Mouse (Mus musculus): ENCODE results near the gene Hsp90ab1. TPM values are rescaled to one million over a fixed set of nuclear protein-coding genes. Genes with fewer than 3 reads are reported as not detected.

Gene Hsp90ab1
- 726 and 876 TPM in 2 replicates for polyA plus RNA-seq (2015; fragmentation: Nextera tagmentation; extraction: Ambion mirVana)

GRCm38 (mm10) chr17:45573087-45573779 lies at the start of gene Hsp90ab1:
Gene Hsp90ab1, minus strand, starts transcription at chr17:45573271.

GRCm38 (mm10) chr17:45601877-45602304 lies 28.8 kb upstream of the Hsp90ab1 start, which contains the start of gene Mymx:
Gene Mymx, minus strand, starts transcription at chr17:45602102.

GRCm38 (mm10) chr17:45599446-45600242 lies 26.6 kb upstream of the Hsp90ab1 start, which contains the start of gene Slc29a1:
Gene Slc29a1, minus strand, starts transcription at chr17:45599606.

GRCm38 (mm10) chr17:45563655-45564530 lies 9.2 kb downstream of the Hsp90ab1 start, which contains the start of gene Slc35b2:
Gene Slc35b2, plus strand, starts transcription at chr17:45563874.

GRCm38 (mm10) chr17:45555452-45556106 lies 17.5 kb downstream of the Hsp90ab1 start, which contains the start of gene Nfkbie:
Gene Nfkbie, plus strand, starts transcription at chr17:45555703.

GRCm38 (mm10) chr17:45549617-45550181 lies 23.4 kb downstream of the Hsp90ab1 start, which contains the start of gene Tmem151b:
Gene Tmem151b, minus strand, starts transcription at chr17:45549677.

GRCm38 (mm10) chr17:45523263-45523662 lies 49.8 kb downstream of the Hsp90ab1 start, which contains the start of gene Tcte1:
Gene Tcte1, plus strand, starts transcription at chr17:45523434.

Other genes with a start within 250 kb of the Hsp90ab1 start
- gene Cdc5l, start 139.5 kb downstream of the Hsp90ab1 start, polyA plus RNA-seq (2015; fragmentation: Nextera tagmentation; extraction: Ambion mirVana): 24.7 and 31.6 TPM in 2 replicates
- 0.39 and 2.3 TPM in 2 replicates for gene Spats1, start 97.9 kb downstream of the Hsp90ab1 start, polyA plus RNA-seq (2015; fragmentation: Nextera tagmentation; extraction: Ambion mirVana)
- gene Aars2, start 66.4 kb downstream of the Hsp90ab1 start, polyA plus RNA-seq (2015; fragmentation: Nextera tagmentation; extraction: Ambion mirVana): 5.1 and 8.6 TPM in 2 replicates
- 0.06 and 0.47 TPM in 2 replicates for gene Tcte1, start 49.8 kb downstream of the Hsp90ab1 start, polyA plus RNA-seq (2015; fragmentation: Nextera tagmentation; extraction: Ambion mirVana)
- 1.2 and 5.1 TPM in 2 replicates for gene Tmem151b, start 23.6 kb downstream of the Hsp90ab1 start, polyA plus RNA-seq (2015; fragmentation: Nextera tagmentation; extraction: Ambion mirVana)
- gene Nfkbie, start 17.6 kb downstream of the Hsp90ab1 start, polyA plus RNA-seq (2015; fragmentation: Nextera tagmentation; extraction: Ambion mirVana): 3.6 and 4.3 TPM in 2 replicates
- 143 and 167 TPM in 2 replicates for gene Slc35b2, start 9.4 kb downstream of the Hsp90ab1 start, polyA plus RNA-seq (2015; fragmentation: Nextera tagmentation; extraction: Ambion mirVana)
- gene Slc29a1, start 26.3 kb upstream of the Hsp90ab1 start, polyA plus RNA-seq (2015; fragmentation: Nextera tagmentation; extraction: Ambion mirVana): 94.3 and 154 TPM in 2 replicates
- 0.17 and 0.74 TPM in 2 replicates for gene Mymx, start 28.8 kb upstream of the Hsp90ab1 start, polyA plus RNA-seq (2015; fragmentation: Nextera tagmentation; extraction: Ambion mirVana)
- gene Capn11, start 86.1 kb upstream of the Hsp90ab1 start, polyA plus RNA-seq (2015; fragmentation: Nextera tagmentation; extraction: Ambion mirVana): 0.10 and 0.76 TPM in 2 replicates
- gene Mrpl14, start 113.1 kb upstream of the Hsp90ab1 start, polyA plus RNA-seq (2015; fragmentation: Nextera tagmentation; extraction: Ambion mirVana): 265 and 310 TPM in 2 replicates
- gene Tmem63b, start 113.6 kb upstream of the Hsp90ab1 start, polyA plus RNA-seq (2015; fragmentation: Nextera tagmentation; extraction: Ambion mirVana): 26.0 and 27.7 TPM in 2 replicates
- not detected in 2 replicates for gene 1600014C23Rik, start 160.6 kb upstream of the Hsp90ab1 start, polyA plus RNA-seq (2015; fragmentation: Nextera tagmentation; extraction: Ambion mirVana)

Measured in adrenal gland, postnatal 0 days (tissue).